Mouse (Mus musculus) lung, postnatal 0 days (tissue): ENCODE data around the gene Efcab12. TPM values are rescaled to one million over a fixed set of nuclear protein-coding genes. Genes with fewer than 3 reads are reported as not detected.
A peak's percentile ranks its signal among the peaks of the same experiment; 100 is the strongest.

Source experiments
- ATAC-seq: fragments of 200-750 bp; cut with Nextera tagmentation; 2 replicates; pipeline ENCODE4 v1.8.0; 2017; ENCODE audit warnings: moderate library complexity
- DNase-seq: peaks from one replicate; pipeline ENCODE4 v3.0.0-alpha.2; 2016; ENCODE audit warnings: low spot score
- H3K27ac ChIP-seq: fragments of 300-500 bp; sonication (generic); 2 replicates; pipeline ENCODE4 v1.5.1; 2014; ENCODE audit warnings: antibody characterized with exemption, mild to moderate bottlenecking, low read length, mixed read lengths
- H3K27me3 ChIP-seq: fragments of 300-500 bp; sonication (generic); replicated peaks from 2 replicates; pipeline ENCODE4 v1.6.1; 2014; ENCODE audit warnings: low read length, mixed read lengths; ENCODE audit not compliant: insufficient read depth
- H3K36me3 ChIP-seq: fragments of 300-500 bp; sonication (generic); 2 replicates; pipeline ENCODE4 v1.6.1; 2014; ENCODE audit warnings: low read length, mixed read lengths; ENCODE audit not compliant: insufficient read depth
- H3K4me1 ChIP-seq: fragments of 300-500 bp; sonication (generic); 2 replicates; pipeline ENCODE4 v1.6.1; 2014; ENCODE audit warnings: antibody characterized with exemption, low read depth, low read length, mixed read lengths; ENCODE audit not compliant: insufficient read depth
- H3K4me2 ChIP-seq: fragments of 300-500 bp; sonication (generic); replicated peaks from 2 replicates; pipeline ENCODE4 v1.6.1; 2014; ENCODE audit warnings: low read depth, mild to moderate bottlenecking, low read length, moderate library complexity, mixed read lengths
- H3K4me3 ChIP-seq: fragments of 300-500 bp; sonication (generic); 2 replicates; pipeline ENCODE4 v1.5.1; 2014; ENCODE audit warnings: low read depth, low read length
- H3K9ac ChIP-seq: fragments of 300-500 bp; sonication (generic); replicated peaks from 2 replicates; pipeline ENCODE4 v1.6.1; 2014; ENCODE audit warnings: low read depth, mild to moderate bottlenecking
- H3K9me3 ChIP-seq: fragments of 300-500 bp; sonication (generic); 2 replicates; pipeline ENCODE4 v1.6.1; 2016; ENCODE audit warnings: low read length, mixed read lengths
- CTCF ChIP-seq: IDR thresholded peaks from 2 replicates; pipeline ENCODE4 v1.5.1; 2016; ENCODE audit warnings: antibody characterized with exemption, mild to moderate bottlenecking
- EP300 ChIP-seq: IDR thresholded peaks from 2 replicates; pipeline ENCODE4 v1.6.1; 2016; ENCODE audit warnings: antibody characterized with exemption, mild to moderate bottlenecking, control low read depth
- WGBS: fragments of 180-500 bp; shearing (Covaris S2); extraction: QIAGEN DNeasy Blood & Tissue Kit; methylation state at CpG from one replicate; pipeline ENCODE4 v1.1.7; 2014; 5-methylcytosine and 5-hydroxymethylcytosine counted together
- polyA plus RNA-seq: library from polyadenylated mRNA; unstranded; fragments of >200 nt; fragmentation: Nextera tagmentation; extraction: Ambion mirVana; gene quantifications from 2 replicates; pipeline ENCODE4 v1.2.1, GENCODE M21; 2015

Efcab12 gene
- polyA plus RNA-seq, 1 experiment from 2014 or later: 1.5 TPM

DNA sequence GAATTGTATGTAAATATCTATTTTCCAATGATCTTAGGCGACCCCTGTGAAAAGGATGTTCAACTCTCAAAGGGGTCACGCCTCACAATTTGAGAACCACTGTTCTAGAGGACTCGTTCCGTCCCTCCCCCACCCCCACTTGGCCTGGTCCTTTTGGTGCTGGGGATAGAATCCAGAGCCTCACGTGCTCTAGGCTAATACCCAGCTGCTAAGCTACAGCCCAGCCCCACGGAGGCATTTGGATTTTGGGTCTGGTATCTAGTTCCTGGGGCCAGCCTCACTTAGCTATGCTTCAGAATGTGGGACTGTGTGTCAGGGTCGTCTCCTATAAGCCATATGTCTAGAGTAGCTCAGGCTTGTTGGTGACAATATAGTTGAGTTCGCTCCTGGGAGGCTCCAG, 26.6 kb downstream of the Efcab12 start:
- Histone ChIP-seq H3K27ac (no peak overlapping the region), H3K9ac (no peak overlapping the region), H3K27me3 (no peaks in the 10 kb centered on the region), H3K9me3 (no peaks in the 10 kb centered on the region), H3K36me3 (no peaks in the 10 kb centered on the region), H3K4me3 (no peak overlapping the region), H3K4me1 (peaks cover 6% of the 10 kb centered on the region; the same call in 1 of the 2 replicates), H3K4me2 (no peak overlapping the region)
- 56% methylated on average over 8 of the region's 8 CpGs for WGBS
- TF ChIP-seq CTCF: no peak
- no peak for TF ChIP-seq EP300
- no peak for DNase-seq
- ATAC-seq: no peak

DNA sequence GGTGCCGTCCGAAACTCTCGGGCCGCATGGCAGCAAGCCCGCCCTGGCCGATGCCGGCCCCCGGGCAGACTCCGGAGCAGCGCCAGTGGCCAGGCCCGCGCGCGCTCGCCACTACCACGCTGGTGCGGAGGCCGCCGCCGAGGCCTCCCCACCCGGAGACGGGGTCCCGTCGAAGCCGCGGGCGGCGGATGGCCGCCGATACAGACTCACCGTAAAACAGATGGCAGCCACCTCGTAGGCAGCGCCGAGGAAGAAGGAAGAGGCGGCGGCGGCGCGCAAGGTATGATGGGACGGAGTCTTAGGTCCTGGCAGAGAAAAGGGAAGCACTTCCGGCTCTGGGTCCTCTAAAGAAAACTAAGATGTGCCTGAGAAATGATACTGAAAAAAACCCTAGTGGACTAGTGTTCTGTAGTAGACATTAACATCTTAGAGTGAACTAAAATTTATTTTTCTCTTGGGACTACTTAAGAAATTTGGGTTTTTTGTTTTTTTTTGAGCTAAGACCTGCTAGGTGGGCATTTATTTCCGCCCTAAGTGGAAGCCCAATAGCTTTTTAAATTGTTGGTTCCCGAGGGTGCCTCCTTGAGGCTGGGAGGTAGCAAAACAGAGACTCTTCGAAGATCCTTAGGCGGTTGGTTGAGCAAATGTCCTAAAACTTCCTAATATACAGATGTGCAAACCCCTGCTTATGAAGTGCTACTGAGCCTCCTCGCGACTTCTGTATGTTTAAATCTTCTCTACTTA, 29.6 kb downstream of the Efcab12 start, which contains the start of gene Rpl32:
Gene Rpl32 (minus strand): TSS at position 260 of the 744 bp plus-strand sequence.
- Histone ChIP-seq H3K27ac (peak within 1 kb of the TSS; percentile 90), H3K4me1 (peaks cover 6% of the 10 kb centered on the region; the same call in 1 of the 2 replicates), H3K4me3 (peak within 1 kb of the TSS; percentile 75), H3K9me3 (no peaks in the 10 kb centered on the region), H3K27me3 (no peaks in the 10 kb centered on the region), H3K4me2 (peak within 1 kb of the TSS; percentile 60), H3K9ac (peak within 1 kb of the TSS; percentile 89), H3K36me3 (peaks cover 14% of the 10 kb centered on the region; the same call in 1 of the 2 replicates)
- WGBS: 3% methylated on average over 47 of the region's 47 CpGs
- peak; percentile 96 for DNase-seq
- ATAC-seq: peak; percentile 92
- TF ChIP-seq CTCF (peak; percentile 64), EP300 (peak; percentile 100)

DNA sequence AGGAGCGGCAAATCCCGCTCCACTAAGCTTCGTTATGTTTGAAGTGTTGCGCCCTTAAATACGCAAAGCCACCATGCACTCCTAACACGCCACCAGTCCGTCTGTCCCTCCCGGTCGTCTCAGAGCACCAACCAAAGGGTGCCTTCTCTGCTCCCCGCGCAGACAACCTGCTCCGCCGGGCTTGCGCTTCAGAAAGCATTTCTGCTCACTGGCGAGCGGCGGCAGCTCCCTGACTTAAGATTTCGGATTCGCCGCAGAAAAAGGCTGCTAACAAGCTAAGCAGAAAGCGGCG, 30.1 kb downstream of the Efcab12 start:
- H3K36me3 ChIP-seq: peaks cover 14% of the 10 kb centered on the region; the same call in 1 of the 2 replicates
- H3K9ac ChIP-seq: peak overlapping the region; percentile 89
- H3K27me3 ChIP-seq: no peaks in the 10 kb centered on the region
- peak; percentile 34 for ATAC-seq
- no peaks in the 10 kb centered on the region for H3K9me3 ChIP-seq
- peaks cover 6% of the 10 kb centered on the region; the same call in 1 of the 2 replicates for H3K4me1 ChIP-seq
- TF ChIP-seq EP300: no peak
- TF ChIP-seq CTCF: no peak
- peak; percentile 39 for DNase-seq
- WGBS: 0% methylated on average over 22 of the region's 22 CpGs
- peak overlapping the region; percentile 90 for H3K27ac ChIP-seq
- H3K4me3 ChIP-seq: peak overlapping the region; percentile 75
- peak overlapping the region; percentile 60 for H3K4me2 ChIP-seq

DNA sequence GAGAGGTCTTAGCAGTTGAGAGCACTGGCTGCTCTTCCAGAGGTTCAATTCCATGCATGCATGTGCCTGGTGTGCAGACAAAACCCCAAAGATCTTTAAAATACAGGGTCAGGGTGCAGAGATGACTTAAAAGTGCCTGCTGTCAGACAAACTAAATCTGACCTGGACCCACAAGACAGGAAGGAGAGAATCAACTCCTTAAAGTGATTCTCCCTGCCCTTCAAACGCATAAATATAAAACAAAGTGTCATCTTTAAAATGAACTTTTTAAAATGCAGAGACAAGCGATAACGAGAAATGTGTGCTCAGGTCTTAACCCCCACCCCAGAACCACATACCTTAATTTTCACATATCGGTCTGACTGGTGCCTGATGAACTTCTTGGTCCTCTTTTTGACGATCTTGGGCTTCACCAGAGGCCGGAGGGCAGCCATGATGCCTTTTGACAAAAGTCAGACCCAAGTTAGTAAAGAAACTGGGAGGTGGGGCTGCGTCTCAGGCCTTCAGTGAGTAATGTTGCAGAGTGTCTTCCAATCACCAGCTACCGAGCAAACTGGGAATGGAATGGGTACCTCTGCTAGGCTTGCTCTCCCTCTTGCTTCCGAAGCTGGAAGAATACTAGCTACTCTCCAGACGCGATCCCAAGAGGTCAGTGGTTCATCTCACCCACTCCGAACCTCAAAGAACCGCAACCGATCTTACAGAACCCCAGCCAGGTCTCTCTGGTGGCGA, 30.6 kb downstream of the Efcab12 start:
- WGBS: 3% methylated on average over 15 of the region's 15 CpGs
- peak; percentile 23 for DNase-seq

DNA sequence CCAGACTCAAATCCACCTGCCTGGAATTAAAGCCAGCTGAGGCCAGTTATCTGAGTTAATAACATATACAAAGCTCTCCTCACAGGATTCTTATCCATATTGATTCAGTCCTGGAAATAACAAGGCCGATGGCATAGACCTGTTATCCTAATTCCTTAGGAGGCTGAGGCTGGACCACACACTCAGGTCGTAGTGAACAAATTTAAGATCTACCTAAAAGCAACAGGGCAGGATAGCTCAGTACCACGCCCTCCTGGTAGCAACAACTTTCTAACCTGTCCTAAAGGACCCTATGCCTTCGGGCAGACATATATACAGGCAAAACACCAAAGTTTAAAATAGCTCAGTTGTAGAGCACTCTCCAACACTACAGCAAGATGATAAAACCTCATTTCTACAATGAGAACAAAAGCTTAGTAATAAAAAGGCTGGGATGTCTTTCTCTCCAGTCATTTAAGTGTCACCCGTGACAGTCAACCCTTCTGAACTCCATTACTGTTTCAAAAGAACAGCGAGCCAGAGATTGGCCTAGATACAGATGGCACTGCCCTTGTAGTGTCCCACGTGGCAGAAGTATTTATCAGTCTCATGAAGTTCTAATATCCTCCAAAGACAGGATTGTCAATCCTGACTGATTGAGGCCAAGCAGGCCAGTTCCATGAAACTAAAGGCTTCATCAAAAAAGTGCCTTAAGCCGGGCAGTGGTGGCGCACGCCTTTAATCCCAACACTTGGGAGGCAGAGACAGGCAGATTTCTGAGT, 33.6 kb downstream of the Efcab12 start:
- ATAC-seq: no peak
- 57% methylated on average over 10 of the region's 10 CpGs for WGBS

More for the DNA sequence above, 30.6 kb downstream of the Efcab12 start:
- peaks cover 14% of the 10 kb centered on the region; the same call in 1 of the 2 replicates for H3K36me3 ChIP-seq
- H3K4me3 ChIP-seq: peak overlapping the region; percentile 75
- no peaks in the 10 kb centered on the region for H3K27me3 ChIP-seq
- H3K4me1 ChIP-seq: peaks cover 6% of the 10 kb centered on the region; the same call in 1 of the 2 replicates
- H3K9me3 ChIP-seq: no peaks in the 10 kb centered on the region
- ATAC-seq: no peak; the same call in 1 of the 2 replicates
- peak overlapping the region; percentile 90 for H3K27ac ChIP-seq
- H3K9ac ChIP-seq: peak overlapping the region; percentile 89
- TF ChIP-seq EP300 (no peak), CTCF (no peak)
- peak overlapping the region; percentile 60 for H3K4me2 ChIP-seq

More for the DNA sequence above, 33.6 kb downstream of the Efcab12 start:
- Histone ChIP-seq H3K36me3 (peaks cover 14% of the 10 kb centered on the region; the same call in 1 of the 2 replicates), H3K4me2 (no peak overlapping the region), H3K9me3 (no peaks in the 10 kb centered on the region), H3K4me1 (peaks cover 6% of the 10 kb centered on the region; the same call in 1 of the 2 replicates), H3K4me3 (no peak overlapping the region), H3K27me3 (no peaks in the 10 kb centered on the region), H3K9ac (no peak overlapping the region), H3K27ac (no peak overlapping the region)
- DNase-seq: no peak
- TF ChIP-seq EP300 (no peak), CTCF (no peak)
